Mouse (Mus musculus) gastrocnemius, postnatal 14 days (tissue): ENCODE results near the gene Tmem267. TPM values are rescaled to one million over a fixed set of nuclear protein-coding genes. Genes with fewer than 3 reads are reported as not detected.
"Not testable (repeated sequence)": the region's sequence is repeated elsewhere in the genome, so short reads cannot be mapped to it uniquely, and the experiment has no call there.

Source experiments
- DNase-seq: peaks from one replicate; pipeline ENCODE4 v3.0.0; 2021; ENCODE audit warnings: mixed read lengths
- intact Hi-C: fragments of 180-260 bp; cut with DNase I; formaldehyde crosslinking; loops from one replicate; pipeline ENCODE4 v1.15.1; 2025; ENCODE audit warnings: low total_unique reads
- total RNA-seq, 2 experiments: library from RNA; stranded (reverse); gene quantifications; 2 replicates each; pipeline ENCODE4 v1.2.3; 2021

Gene Tmem267
- total RNA-seq, 2 experiments from 2014 or later: 6.3 to 8.6 TPM

- DNase-seq, intact Hi-C loops: not testable (repeated sequence)
Observed at GRCm38 (mm10) chr13:119603890-119604289, 116.1 kb downstream of the Tmem267 start.

GRCm38 (mm10) chr13:119604322-119604721 lies 116.5 kb downstream of the Tmem267 start:
- intact Hi-C loops, DNase-seq: not testable (repeated sequence)

- no peak for DNase-seq
- intact Hi-C loops: no loop called here
Observed at GRCm38 (mm10) chr13:119618841-119619240, 131.0 kb downstream of the Tmem267 start.

GRCm38 (mm10) chr13:119619735-119620134 lies 131.9 kb downstream of the Tmem267 start:
- no peak for DNase-seq
- intact Hi-C loops: no loop called here

- no peak for DNase-seq
- intact Hi-C loops: no loop called here
Observed at GRCm38 (mm10) chr13:119623634-119624033, 135.8 kb downstream of the Tmem267 start, which contains the start of gene Ccl28. Gene Ccl28 (plus strand): TSS chr13:119623819.

- intact Hi-C loops, DNase-seq: not testable (repeated sequence)
Observed at GRCm38 (mm10) chr13:119625952-119626351, 138.1 kb downstream of the Tmem267 start.

- DNase-seq: peak; percentile 87
- intact Hi-C loops: no loop called here
Observed at GRCm38 (mm10) chr13:119631482-119632155, 143.8 kb downstream of the Tmem267 start.

- intact Hi-C loops: no loop called here
- no peak for DNase-seq
Observed at GRCm38 (mm10) chr13:119632156-119632548, 144.3 kb downstream of the Tmem267 start.

- no peak for DNase-seq
- intact Hi-C loops: no loop called here
Observed at GRCm38 (mm10) chr13:119635496-119635895, 147.7 kb downstream of the Tmem267 start.

- intact Hi-C loops: no loop called here
- no peak for DNase-seq
Observed at GRCm38 (mm10) chr13:119637837-119638236, 150.0 kb downstream of the Tmem267 start.

- intact Hi-C loops: no loop called here
- no peak for DNase-seq
Observed at GRCm38 (mm10) chr13:119638449-119638848, 150.6 kb downstream of the Tmem267 start.

GRCm38 (mm10) chr13:119639302-119639701 lies 151.5 kb downstream of the Tmem267 start:
- intact Hi-C loops: no loop called here

GRCm38 (mm10) chr13:119640504-119640903 lies 152.7 kb downstream of the Tmem267 start:
- intact Hi-C loops: loop anchor here (10.0 kb wide), 2 partner anchors 94 to 164 kb away; no protein-coding TSS in a partner anchor
- DNase-seq: no peak

More at GRCm38 (mm10) chr13:119639302-119639701, 151.5 kb downstream of the Tmem267 start:
- DNase-seq: no peak

- no peak for DNase-seq
- intact Hi-C loops: loop anchor here (10.0 kb wide), 2 partner anchors 94 to 164 kb away; no protein-coding TSS in a partner anchor
Observed at GRCm38 (mm10) chr13:119641145-119641544, 153.3 kb downstream of the Tmem267 start.

GRCm38 (mm10) chr13:119644769-119645168 lies 156.9 kb downstream of the Tmem267 start:
- intact Hi-C loops: loop anchor here (10.0 kb wide), 2 partner anchors 90 to 160 kb away; no protein-coding TSS in a partner anchor
- DNase-seq: no peak

- intact Hi-C loops: loop anchor here (10.0 kb wide), 2 partner anchors 88 to 158 kb away; no protein-coding TSS in a partner anchor
- no peak for DNase-seq
Observed at GRCm38 (mm10) chr13:119646511-119646910, 158.7 kb downstream of the Tmem267 start.

GRCm38 (mm10) chr13:119648891-119649698 lies 161.3 kb downstream of the Tmem267 start:
- intact Hi-C loops: loop anchor here (10.0 kb wide), 2 partner anchors 86 to 156 kb away; no protein-coding TSS in a partner anchor
- DNase-seq: no peak

- intact Hi-C loops: loop anchor here (10.0 kb wide), 2 partner anchors 85 to 155 kb away; no protein-coding TSS in a partner anchor
- DNase-seq: no peak
Observed at GRCm38 (mm10) chr13:119649699-119650046, 161.8 kb downstream of the Tmem267 start.

GRCm38 (mm10) chr13:119654734-119655133 lies 166.9 kb downstream of the Tmem267 start:
- intact Hi-C loops: no loop called here
- no peak for DNase-seq

GRCm38 (mm10) chr13:119656246-119656645 lies 168.4 kb downstream of the Tmem267 start:
- DNase-seq: no peak
- intact Hi-C loops: no loop called here
